ENCODE assay signal across 10 mouse cellular contexts in genomic region chr1:91054815-91055214, GRCm38 (mm10). TPM values are rescaled to one million over a fixed set of nuclear protein-coding genes. Genes with fewer than 3 reads are reported as not detected.
DNase-seq lines count a peak whose midpoint lies in the region; ATAC-seq lines count a peak whose summit lies in the region.
"Had no signal": no experiment of that assay in that cellular context is flagged by ENCODE, and none has a peak within 500 bp of the region (broad histone marks: within the 10 kb centered on the region; RNA-seq: fewer than 3 reads in every experiment).

No protein-coding gene starts in this region.

- ATAC-seq in heart, embryonic 14.5 days (ENCODE audit: insufficient number of reproducible peaks, insufficient read depth, low FRiP score, low read depth), result no peak
- no peak for ATAC-seq in heart, embryonic 15.5 days (replicated peaks; ENCODE audit: insufficient number of reproducible peaks, insufficient read depth, low FRiP score, low read depth)
- ATAC-seq in lung, embryonic 16.5 days (ENCODE audit: low read depth), result peak; percentile 15

- H3K4me3 ChIP-seq in heart, embryonic 14.5 days (ENCODE audit: control insufficient read depth in 1 of 2, insufficient read depth in 1 of 2, low read depth in 1 of 2, low read length in 2 of 2), result peak overlapping the region; percentile 59 to 84
- H3K4me3 ChIP-seq in heart, embryonic 15.5 days, result peak overlapping the region; percentile 66
- peak overlapping the region; percentile 65 for H3K4me3 ChIP-seq in lung, embryonic 16.5 days (ENCODE audit: low read length)
- H3K4me3 ChIP-seq: neural tube, embryonic 12.5 days had no signal

- peak overlapping the region; percentile 87 for H3K9ac ChIP-seq in heart, embryonic 14.5 days (ENCODE audit: low read length)
- peak overlapping the region; percentile 74 for H3K9ac ChIP-seq in heart, embryonic 15.5 days
- peak overlapping the region; percentile 67 for H3K9ac ChIP-seq in lung, embryonic 16.5 days (ENCODE audit: low read length)
- H3K9ac ChIP-seq: neural tube, embryonic 12.5 days had no signal

- no peak for DNase-seq in heart, adult 9 months (ENCODE audit: low spot score in 2 of 2)
- DNase-seq in A20 (ENCODE audit: low read depth, low spot score), result peak; percentile 37
- DNase-seq in testis, postnatal 14 days (ENCODE audit: low spot score), result no peak
- DNase-seq in gastrocnemius, postnatal 14 days, result no peak
- no peak for DNase-seq in yolk sac, embryonic 10.5 days (ENCODE audit: low spot score)
- DNase-seq: cerebellum, adult 2 months had no signal

- intact Hi-C loops in gastrocnemius, postnatal 14 days (cut with DNase I; ENCODE audit: low total_unique reads), result no loop called here

- H3K27ac ChIP-seq in heart, embryonic 14.5 days (replicated peaks in 1 of 2; ENCODE audit: control insufficient read depth in 1 of 2, insufficient read depth in 1 of 2, low read depth in 2 of 2, low read length in 2 of 2), result peak overlapping the region; percentile 88 to 97
- peak overlapping the region; percentile 96 for H3K27ac ChIP-seq in heart, embryonic 15.5 days
- peak overlapping the region; percentile 88 for H3K27ac ChIP-seq in lung, embryonic 16.5 days (ENCODE audit: low read length)
- H3K27ac ChIP-seq: neural tube, embryonic 12.5 days had no signal

- H3K27me3 ChIP-seq in heart, embryonic 14.5 days (ENCODE audit: control insufficient read depth, insufficient read depth, low read length), result no peaks in the 10 kb centered on the region
- no peaks in the 10 kb centered on the region for H3K27me3 ChIP-seq in heart, embryonic 15.5 days
- no peaks in the 10 kb centered on the region for H3K27me3 ChIP-seq in lung, embryonic 16.5 days (ENCODE audit: control insufficient read depth, insufficient read depth, low read depth, low read length)

- H3K4me2 ChIP-seq in heart, embryonic 14.5 days (ENCODE audit: low read length), result peak overlapping the region; percentile 89
- H3K4me2 ChIP-seq in heart, embryonic 15.5 days, result peak overlapping the region; percentile 90
- peak overlapping the region; percentile 90 for H3K4me2 ChIP-seq in lung, embryonic 16.5 days (ENCODE audit: low read depth, low read length)

- H3K36me3 ChIP-seq in heart, embryonic 14.5 days (ENCODE audit: control insufficient read depth, insufficient read depth, low read length), result no peaks in the 10 kb centered on the region
- no peaks in the 10 kb centered on the region for H3K36me3 ChIP-seq in heart, embryonic 15.5 days
- H3K36me3 ChIP-seq in lung, embryonic 16.5 days (ENCODE audit: control insufficient read depth, insufficient read depth, low read length), result no peaks in the 10 kb centered on the region
- H3K36me3 ChIP-seq: neural tube, embryonic 12.5 days had no signal

- no peaks in the 10 kb centered on the region for H3K9me3 ChIP-seq in heart, embryonic 14.5 days (ENCODE audit: control insufficient read depth, low read length)
- no peaks in the 10 kb centered on the region for H3K9me3 ChIP-seq in heart, embryonic 15.5 days (replicated peaks)
- no peaks in the 10 kb centered on the region for H3K9me3 ChIP-seq in lung, embryonic 16.5 days (ENCODE audit: control insufficient read depth, low read length)
- H3K9me3 ChIP-seq: neural tube, embryonic 12.5 days had no signal

- WGBS in heart, embryonic 14.5 days, result 31% methylated on average over 3 of the region's 3 CpGs
- WGBS in heart, embryonic 15.5 days, result 26% methylated on average over 3 of the region's 3 CpGs
- WGBS in lung, embryonic 16.5 days, result 37% methylated on average over 3 of the region's 3 CpGs

- peaks cover 45 to 74% of the 10 kb centered on the region in 2 experiments for H3K4me1 ChIP-seq in heart, embryonic 14.5 days (ENCODE audit: control insufficient read depth in 2 of 2, insufficient read depth in 2 of 2, low read length in 2 of 2)
- peaks cover 77% of the 10 kb centered on the region for H3K4me1 ChIP-seq in heart, embryonic 15.5 days (replicated peaks)
- peaks cover 37% of the 10 kb centered on the region for H3K4me1 ChIP-seq in lung, embryonic 16.5 days (replicated peaks; ENCODE audit: control insufficient read depth, insufficient read depth, low read length)

RNA-seq across cellular contexts. Expression of gene Lrrfip1, which starts 56.3 kb away (rescaled TPM):
- polyA plus RNA-seq in heart, embryonic 14.5 days (2014; fragmentation: Nextera tagmentation; extraction: Ambion mirVana), result 151 and 161 TPM in 2 replicates
- 136 and 149 TPM in 2 replicates for polyA plus RNA-seq in heart, embryonic 15.5 days (2015; fragmentation: Nextera tagmentation; extraction: Ambion mirVana)
- 70.5 and 78.6 TPM in 2 replicates for polyA plus RNA-seq in lung, embryonic 16.5 days (2015; fragmentation: Nextera tagmentation; extraction: Ambion mirVana)
- 100 to 1,000 TPM; 202 to 236 TPM for total RNA-seq in gastrocnemius, postnatal 14 days (2021)
